Mouse (Mus musculus) mouse trophoblast stem cell (cell line): Measurements from ENCODE around the gene Hspa1l.
"Not testable (repeated sequence)": the region's sequence is repeated elsewhere in the genome, so short reads cannot be mapped to it uniquely, and the experiment has no call there.

Source experiments
- in situ Hi-C, 2 experiments: fragments of 300-500 bp; cut with MseI, MboI; formaldehyde crosslinking; loops; 2 replicates in 1 of 2; 3 replicates in 1 of 2; pipeline ENCODE4 v1.15.1; 2025

The Hspa1l gene

DNA sequence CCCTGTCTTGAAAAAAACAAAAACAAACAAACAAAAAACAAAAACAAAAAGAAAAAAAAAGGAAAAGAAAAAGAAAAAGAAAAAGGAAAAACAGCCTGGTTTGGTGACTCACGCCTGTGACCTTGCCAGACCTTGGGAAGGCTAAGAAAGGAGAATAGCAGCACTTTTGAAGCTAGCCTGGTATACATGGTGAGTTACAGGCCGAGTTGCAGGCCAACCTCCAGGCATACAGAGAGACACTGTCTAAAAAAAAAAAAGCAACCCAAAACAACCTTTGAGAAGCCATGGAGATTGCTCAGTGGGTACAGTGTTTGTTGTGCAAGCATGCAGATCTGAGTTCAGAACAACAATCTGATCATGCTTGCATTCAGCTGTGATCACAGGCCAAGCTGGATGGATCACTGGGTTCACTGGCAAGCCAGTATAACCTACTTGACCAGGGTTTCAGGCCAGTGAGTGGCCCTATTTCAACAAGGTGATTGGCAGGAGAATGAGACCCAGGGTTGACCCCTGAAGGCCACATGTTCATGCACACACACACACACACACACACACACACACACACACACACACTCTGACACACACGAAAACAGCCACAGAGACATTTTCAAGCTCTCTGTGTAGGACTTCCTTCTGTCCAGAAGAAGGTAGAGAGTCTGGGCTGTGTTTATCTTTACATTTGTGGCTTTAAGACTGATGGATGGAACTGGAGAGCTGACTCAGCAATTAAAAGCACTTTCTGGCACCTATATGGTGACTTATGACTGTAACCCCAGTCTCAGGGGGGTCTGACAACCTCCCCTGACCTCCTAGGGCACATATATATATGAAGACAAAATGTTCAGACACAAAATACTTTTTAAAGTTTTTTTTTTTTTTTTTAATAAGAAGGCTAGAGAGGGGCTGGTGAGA is 3.3 kb downstream of the Hspa1l start:
- in situ Hi-C loops: no loop called here

DNA sequence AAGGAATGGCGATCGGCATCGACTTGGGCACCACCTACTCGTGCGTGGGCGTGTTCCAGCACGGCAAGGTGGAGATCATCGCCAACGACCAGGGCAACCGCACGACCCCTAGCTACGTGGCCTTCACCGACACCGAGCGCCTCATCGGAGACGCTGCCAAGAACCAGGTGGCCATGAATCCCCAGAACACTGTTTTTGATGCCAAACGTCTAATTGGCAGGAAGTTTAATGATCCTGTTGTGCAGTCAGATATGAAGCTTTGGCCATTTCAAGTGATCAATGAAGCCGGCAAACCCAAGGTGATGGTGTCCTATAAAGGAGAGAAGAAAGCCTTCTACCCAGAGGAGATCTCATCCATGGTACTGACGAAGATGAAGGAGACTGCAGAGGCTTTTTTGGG is 4.5 kb downstream of the Hspa1l start:
- in situ Hi-C loops: no loop called here

DNA sequence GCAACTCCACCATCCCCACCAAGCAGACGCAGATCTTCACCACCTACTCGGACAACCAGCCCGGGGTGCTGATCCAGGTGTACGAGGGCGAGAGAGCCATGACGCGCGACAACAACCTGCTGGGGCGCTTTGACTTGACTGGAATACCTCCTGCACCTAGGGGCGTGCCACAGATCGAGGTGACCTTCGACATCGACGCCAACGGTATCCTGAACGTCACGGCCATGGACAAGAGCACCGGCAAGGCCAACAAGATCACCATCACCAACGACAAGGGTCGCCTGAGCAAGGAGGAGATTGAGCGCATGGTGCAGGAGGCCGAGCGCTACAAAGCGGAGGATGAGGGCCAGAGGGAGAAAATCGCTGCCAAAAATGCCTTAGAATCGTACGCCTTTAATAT is 5.7 kb downstream of the Hspa1l start:
- in situ Hi-C loops: no loop called here

DNA sequence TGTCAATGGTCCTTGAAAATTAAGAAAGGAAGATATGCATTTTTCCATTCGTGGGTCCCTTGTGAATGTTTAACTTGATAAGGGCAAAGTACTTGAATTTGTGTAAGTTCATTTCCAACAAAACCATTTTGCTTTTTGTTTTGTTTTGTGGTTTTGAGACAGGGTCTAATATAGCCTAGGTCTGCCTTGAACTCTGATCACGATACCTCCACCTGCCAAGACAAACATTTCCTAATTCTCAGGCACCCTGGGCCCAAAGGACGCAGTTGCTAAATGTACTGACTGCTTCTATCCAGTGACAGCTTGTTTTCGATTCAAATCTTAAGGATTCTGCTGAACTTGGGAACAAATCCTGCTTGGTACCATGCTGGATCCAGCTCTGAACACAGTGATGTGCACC is 7.1 kb downstream of the Hspa1l start:
- in situ Hi-C loops: no loop called here

DNA sequence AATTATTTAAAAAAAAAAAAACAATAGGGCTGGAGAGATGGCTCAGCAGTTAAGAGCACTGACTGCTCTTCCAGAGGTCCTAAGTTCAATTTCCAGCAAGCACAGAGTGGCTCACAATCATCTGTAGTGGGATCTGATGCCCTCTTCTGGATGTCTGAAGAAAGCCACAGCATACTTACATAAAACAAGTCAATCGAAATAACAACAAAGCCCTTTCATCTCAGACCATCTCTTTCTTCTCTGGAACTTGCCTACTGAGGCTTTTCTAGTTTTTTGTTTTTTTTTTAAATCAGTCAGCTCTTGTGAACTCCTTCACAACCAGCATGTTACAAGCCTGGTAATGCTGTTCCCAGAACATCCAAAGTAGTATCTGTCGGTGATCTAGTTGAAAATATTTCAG is 8.2 kb downstream of the Hspa1l start:
- in situ Hi-C loops: no loop called here

DNA sequence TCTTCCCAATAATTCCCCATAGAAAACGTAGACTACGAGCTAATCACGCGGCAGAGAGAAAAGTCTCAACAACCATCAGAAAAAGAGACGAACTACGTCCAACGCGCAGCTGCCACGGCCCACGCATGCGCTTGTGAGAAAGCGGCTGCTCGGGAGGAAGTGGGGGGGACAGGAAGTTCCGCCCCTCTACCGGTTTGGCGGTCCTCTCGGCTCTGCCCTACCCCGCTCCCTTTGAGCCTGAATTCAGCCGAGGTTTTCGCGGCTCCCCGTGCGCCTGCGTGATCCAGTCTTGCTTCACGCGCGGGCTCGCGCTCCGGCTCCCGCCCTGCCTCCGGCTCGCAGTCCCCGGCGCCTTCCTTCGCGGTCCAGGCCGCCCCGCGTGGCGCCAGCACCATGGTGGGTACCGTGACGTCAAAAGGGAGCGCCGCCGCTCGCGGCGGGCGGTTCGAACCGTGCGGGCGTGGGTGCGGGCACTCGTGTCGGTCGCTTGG is 9.2 kb downstream of the Hspa1l start, which contains the start of gene Lsm2:
Gene Lsm2, plus strand, starts transcription at position 173 of the 491 bp plus-strand sequence.
- in situ Hi-C loops: no loop called here

DNA sequence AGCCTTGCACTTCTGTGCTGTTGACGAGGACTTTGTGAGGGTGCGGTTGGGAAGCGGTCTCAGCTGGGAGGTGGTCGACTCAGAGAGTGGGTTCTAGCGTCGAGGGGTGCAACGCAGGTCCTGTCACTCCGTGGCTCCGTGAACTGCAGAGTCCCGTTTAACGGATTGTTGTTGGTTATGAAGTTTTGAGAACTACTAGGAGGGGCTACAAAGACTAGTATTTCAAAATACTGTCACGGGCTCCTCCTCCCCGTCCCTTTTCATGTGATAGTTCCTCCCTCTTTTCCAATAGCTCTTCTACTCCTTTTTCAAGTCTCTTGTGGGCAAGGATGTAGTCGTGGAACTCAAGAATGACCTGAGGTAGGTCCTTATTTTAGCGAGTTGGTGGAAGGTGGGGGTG is 9.8 kb downstream of the Hspa1l start:
- in situ Hi-C loops: no loop called here

DNA sequence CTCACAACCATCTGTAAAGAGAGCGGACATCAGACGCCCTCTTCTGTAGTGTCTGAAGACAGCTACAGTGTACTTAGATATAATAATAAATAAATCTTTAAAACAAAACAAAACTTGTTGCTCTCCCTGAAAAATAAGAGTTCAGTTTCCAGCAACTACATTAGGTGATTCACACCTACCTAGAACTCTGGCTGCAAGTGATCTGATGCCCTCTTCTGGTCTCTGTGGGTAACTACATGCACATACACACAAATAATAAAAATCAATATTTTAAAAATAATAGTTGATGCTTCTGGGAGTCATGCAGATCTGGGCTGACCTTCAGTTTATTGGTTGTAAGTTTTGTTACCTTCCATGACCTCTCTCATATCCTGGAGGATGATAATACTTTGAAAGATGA is 11.7 kb downstream of the Hspa1l start:
- in situ Hi-C loops: no loop called here

DNA sequence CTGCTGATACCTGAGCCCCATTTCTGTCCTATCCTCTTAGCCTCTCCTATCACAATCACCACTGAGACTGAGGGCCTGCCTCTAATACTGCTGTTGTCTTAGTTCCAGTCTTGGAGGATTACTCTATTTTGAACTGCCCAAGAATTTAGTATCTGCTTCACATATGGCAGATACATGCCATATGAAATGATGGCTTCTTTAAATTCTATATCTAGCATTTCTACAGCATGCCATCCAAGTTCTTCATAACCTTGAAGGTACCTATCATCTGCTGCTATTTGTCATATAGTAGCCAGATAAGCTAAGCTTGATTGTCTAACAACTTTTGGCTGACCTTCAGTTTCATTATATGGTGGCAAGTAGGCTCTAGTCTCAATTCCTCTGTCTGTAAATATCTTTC is 22.2 kb downstream of the Hspa1l start:
- in situ Hi-C loops: no loop called here

DNA sequence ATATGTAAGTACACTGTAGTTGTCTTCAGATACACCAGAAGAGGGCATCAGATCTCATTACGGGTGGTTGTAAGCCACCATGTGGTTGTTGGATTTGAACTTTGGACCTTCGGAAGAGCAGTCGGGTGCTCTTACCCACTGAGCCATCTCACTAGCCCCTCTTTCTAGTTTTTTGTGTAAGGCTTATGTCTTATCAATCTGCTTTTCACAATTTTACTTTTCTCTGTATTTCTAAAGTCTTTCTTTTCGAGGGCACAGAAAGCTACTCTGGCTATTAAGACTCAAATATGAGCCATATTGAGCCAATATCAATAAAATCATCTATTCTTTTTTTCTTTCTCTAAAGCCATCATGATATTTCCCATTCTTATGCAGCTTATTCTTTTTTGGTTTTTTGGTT is 22.7 kb downstream of the Hspa1l start:
- in situ Hi-C loops: not testable (repeated sequence)

DNA sequence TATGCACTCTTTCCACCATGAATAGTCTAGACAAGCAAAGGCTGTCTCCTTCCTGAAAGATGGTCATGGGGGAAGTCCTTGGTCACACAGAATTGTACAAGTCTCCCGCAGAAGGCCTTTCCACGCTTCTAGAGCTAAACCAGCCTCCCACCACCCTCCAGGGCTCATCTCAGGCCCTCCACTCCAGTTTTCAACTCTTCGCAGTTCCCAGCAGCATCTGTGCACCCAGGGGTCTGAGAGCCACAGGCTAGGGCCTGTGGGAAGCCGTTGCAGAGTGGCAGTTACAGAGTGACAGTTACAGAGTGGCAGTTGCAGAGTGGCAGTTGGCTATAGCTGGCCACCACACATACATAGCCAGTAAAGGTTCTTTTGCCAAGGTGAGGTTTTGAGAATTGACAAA is 23.4 kb downstream of the Hspa1l start:
- in situ Hi-C loops: not testable (repeated sequence)

DNA sequence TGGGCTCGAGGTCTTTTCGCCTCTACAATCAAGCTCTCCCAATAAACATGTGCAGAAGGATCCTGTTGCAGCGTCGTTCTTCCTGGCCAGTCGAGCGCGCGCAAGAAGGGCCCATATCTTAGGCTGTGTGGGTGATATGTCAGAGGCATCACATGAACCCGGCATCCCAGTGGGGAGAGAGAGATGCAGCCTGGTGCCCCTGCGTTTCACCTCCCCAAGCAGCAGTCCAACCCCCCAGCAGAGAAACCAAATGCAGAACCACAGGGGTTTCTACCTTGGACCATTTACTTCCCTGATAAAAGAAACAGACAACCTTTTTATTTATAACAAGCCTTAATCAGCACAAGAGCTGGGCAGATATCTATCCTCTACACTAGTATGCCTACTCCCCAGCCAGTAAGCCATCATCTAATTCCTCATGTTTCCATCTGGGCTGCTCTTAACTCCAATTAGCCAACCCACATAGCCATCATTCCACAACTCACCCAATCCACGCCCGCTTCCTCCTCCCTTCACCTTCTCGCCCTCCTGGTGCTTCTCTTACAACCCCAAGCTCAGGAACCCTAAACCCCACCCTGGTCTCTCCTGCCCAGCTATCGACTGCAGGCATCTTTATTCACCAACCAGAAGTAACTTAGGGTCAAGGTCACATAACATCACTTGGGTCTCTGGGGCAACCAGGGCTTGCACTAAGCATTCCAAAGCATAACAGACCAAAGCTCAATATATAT is 24.1 kb downstream of the Hspa1l start:
- in situ Hi-C loops: no loop called here

DNA sequence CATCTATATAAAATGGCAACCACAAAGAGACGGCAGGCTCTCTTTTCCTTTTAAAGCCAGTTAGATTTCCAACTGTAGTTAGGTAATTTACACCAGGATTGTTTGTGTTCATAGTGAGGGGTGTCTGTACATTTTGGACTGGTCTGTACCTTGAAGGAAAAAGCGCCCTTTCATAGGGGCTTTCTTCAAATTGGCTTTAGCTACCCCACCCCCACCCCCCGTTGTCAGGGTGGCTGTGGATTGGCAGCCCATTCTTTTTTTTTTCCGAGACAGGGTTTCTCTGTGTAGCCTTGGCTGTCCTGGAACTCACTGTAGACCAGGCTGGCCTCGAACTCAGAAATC is 24.6 kb downstream of the Hspa1l start:
- in situ Hi-C loops: no loop called here

DNA sequence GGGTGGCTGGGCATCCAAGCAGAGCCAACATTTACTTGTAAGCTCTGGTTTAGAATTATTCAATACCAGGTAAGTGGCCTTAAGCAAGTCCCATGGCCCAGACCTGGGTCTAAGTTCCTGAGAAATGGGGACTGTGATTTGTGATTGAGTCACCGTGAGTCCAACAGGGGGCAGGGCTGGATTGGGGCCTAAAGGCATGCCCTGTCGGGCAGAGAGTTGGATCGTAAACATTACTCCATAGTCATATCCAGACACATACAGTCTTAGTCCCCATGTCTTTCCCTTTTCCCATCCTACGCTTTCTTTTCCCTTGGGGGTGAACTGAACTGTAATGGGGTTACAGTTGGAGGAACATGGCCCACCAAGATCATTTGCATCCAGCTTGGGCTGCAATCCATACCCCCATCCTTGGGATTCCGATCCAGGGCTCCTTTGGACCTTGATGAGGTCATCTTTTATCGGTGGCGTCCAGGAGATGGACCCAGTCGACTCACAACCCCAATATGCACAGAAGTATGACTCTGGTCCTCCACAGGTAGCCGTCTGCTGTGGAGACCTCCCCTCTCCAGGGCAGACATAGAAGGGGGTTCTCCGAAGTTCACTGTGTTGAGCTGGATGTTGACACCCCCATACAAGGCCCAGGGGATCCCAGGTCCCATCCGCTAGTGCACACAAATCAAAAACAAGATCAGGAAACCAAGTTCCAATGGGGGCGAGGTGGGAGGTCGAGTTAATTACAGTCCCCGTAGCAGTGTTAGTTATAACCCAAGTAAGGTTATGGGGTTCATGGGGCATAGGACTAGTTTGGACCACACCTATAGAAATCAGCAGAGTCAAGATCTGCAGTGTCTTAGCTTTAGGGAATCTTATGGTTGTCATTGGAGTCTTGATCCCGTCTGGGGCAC is 26.3 kb downstream of the Hspa1l start:
- in situ Hi-C loops: no loop called here

DNA sequence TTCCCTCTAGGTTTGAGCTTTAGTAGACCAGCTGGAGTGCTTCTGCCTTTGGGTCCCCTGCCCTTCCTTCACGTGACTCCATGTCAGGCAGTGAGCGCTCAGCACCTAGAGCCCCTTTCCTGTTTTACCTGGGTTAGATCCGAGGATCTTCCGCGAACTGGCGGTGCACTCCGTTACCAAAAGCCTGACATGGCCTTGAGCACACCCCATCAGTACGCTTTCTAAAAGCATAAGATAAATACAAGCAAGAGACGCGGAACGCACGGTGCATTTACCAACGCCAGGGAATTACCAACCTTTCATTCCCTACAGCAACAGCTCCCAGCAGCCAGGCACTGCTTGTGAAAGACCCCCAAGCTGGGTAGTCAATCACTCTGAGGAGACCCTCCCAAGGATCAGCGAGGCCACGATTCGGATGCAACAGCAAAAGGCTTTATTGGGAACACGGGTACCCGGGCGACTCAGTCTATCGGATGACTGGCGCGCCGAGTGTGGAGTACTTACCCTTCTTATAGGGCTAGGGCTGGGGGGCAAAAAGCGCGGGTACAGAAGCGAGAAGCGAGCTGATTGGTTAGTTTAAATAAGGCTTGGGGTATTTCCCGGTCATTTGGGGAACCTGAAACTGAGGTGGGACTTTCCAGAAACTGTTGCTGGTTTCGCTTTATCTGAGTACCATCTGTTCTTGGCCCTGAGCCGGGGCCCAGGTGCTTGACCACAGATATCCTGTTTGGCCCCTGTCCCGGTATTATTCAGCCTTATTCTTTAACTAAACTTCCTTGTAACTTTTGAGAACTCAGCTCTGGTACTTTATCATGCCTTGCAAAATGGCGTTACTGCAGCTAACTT is 27.6 kb downstream of the Hspa1l start:
- in situ Hi-C loops: loop anchor here in 1 of 2 experiments (25.0 kb wide), 1 partner anchor 112 kb away; the partner anchor contains the start of genes Csnk2b, Gpank1, Ly6g5b and Ly6g5c

DNA sequence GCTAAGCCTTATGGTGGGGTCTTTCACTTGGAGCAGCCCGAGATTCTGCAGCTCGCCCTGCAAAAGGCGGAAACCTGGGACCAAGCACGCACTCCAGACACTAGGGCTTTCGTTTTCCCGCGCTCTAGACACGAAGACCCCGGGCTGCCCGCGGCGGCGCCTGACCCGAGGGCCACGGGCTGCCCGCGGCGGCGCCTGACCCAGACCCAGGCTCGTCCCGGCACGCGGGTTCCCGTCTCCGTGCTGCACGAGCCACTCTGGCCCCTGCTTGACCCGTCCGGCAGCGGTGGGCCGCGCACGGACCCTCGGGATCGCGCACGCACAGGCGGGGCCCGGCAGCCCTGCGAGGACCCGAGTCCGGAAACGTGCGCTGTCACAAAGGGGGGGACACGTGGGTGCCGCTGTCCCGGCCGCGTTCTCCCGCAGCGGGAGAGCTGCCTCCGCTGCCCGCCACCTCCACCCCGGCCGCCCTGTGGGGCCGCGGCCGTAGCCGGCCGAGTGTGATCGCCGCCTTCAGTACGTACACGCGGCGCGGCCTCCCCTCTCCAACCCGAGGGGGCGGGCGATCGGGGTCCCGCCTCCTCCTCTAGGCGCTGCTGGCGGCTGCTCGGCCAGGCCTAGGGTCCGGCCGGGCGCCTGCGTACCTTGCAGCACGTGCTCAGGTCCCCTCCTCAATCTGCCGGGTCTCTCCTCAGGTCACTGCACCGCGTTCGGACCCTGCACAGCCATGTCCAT is 28.4 kb downstream of the Hspa1l start, which contains the start of gene Vars:
Gene Vars, plus strand, starts transcription at position 271 of the 735 bp plus-strand sequence.
- in situ Hi-C loops: loop anchor here in 1 of 2 experiments (25.0 kb wide), 1 partner anchor 111 kb away; the partner anchor contains the start of genes Csnk2b, Gpank1, Ly6g5b and Ly6g5c

DNA sequence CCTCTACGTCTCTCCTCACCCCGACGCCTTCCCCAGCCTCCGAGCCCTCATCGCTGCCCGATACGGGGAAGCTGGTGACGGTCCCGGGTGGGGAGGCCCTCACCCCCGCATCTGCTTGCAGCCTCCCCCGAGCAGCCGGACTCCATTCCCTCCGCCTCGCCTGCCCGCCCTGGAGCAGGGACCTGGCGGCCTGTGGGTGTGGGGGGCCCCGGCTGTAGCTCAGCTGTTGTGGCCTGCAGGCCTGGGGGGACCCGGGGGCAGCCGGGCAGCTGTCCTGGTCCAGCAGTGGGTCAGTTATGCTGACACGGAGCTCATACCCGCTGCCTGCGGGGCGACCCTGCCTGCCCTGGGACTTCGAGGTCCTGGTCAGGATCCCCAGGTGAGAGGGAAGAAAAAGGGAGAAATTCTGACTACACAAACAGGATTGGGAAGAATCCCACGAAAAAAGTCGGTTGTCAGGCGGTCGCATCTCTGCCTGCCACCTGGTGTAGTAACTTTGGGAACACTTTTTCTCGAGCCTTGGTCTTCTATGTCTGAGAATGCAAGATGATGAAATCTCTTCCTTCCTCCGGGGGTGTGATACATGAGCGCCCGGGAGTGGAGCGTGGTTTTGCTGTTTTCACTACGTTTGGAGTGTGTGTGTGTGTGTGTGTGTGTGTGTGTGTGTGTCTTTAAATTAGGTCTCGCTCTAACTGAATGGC is 29.1 kb downstream of the Hspa1l start:
- in situ Hi-C loops: loop anchor here in 1 of 2 experiments (25.0 kb wide), 1 partner anchor 111 kb away; the partner anchor contains the start of genes Csnk2b, Gpank1, Ly6g5b and Ly6g5c

DNA sequence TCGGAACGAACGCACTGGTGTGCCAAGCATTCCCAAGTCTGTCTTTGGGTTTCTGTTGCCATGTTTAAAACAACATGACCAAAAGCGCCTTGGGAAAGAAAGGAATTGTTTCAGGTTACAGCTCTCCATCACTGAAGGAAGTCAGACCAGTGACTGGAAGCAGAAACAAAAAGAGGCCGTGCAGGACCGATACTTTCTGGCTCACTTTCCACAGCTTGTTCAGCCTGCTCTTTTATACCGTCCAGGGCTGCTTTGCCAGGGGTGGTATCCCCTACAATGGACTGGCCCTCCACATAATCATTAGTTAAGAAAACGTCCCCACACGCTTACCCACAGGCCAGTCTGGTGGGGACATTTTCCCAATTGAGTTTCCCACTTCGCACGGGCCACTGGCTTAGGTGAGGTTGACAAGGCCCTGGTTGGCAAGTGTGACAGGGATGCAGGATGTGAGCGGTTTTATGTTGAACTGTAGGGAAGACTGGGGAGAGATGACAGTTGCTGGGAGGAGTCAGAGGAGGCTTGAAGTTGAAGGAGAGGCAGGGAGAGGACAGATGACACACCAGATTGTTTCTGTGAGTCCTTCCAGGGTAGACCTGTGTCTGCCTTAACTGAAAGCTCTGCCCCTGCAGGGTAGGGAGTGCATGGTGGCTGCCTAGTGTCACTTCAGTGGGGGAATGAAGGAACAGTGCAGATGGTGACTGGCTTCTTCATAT is 29.8 kb downstream of the Hspa1l start:
- in situ Hi-C loops: loop anchor here in 1 of 2 experiments (25.0 kb wide), 1 partner anchor 110 kb away; the partner anchor contains the start of genes Csnk2b, Gpank1, Ly6g5b and Ly6g5c
